Mouse (Mus musculus): ENCODE data around the gene Aven. TPM values are rescaled to one million over a fixed set of nuclear protein-coding genes. Genes with fewer than 3 reads are reported as not detected.

The Aven gene
- polyA plus RNA-seq, 1 experiment: 0.41 TPM

GRCm38 (mm10) chr2:112482533-112483333 is 10.0 kb upstream of the Aven start:
- no peak for TF ChIP-seq GATA1 (IDR thresholded peaks at IDR 0.05; ENCODE audit: low read length)
- no peak for TF ChIP-seq TAL1 (IDR thresholded peaks at IDR 0.05; ENCODE audit: low read length)
- Histone ChIP-seq H3K4me3 (replicated peaks) (no peak overlapping the region), H3K36me3 (ENCODE audit: control insufficient read depth) (no peaks in the 10 kb centered on the region), H3K4me1 (ENCODE audit: control insufficient read depth) (no peaks in the 10 kb centered on the region), H3K27me3 (ENCODE audit: control insufficient read depth) (peaks cover 2% of the 10 kb centered on the region; the same call in 1 of the 2 replicates), H3K9me3 (ENCODE audit: control insufficient read depth, low read length) (no peaks in the 10 kb centered on the region)

- no peak for TF ChIP-seq GATA1 (IDR thresholded peaks at IDR 0.05; ENCODE audit: low read length)
- no peak for TF ChIP-seq TAL1 (IDR thresholded peaks at IDR 0.05; ENCODE audit: low read length)
- no peak overlapping the region for H3K4me3 ChIP-seq (replicated peaks)
- H3K4me1 ChIP-seq (ENCODE audit: control insufficient read depth): no peaks in the 10 kb centered on the region
- no peaks in the 10 kb centered on the region for H3K36me3 ChIP-seq (ENCODE audit: control insufficient read depth)
- no peaks in the 10 kb centered on the region for H3K9me3 ChIP-seq (ENCODE audit: control insufficient read depth, low read length)
- peaks cover 2% of the 10 kb centered on the region; the same call in 1 of the 2 replicates for H3K27me3 ChIP-seq (ENCODE audit: control insufficient read depth)
Observed at GRCm38 (mm10) chr2:112483334-112483651, 9.5 kb upstream of the Aven start.

- Histone ChIP-seq H3K9me3 (ENCODE audit: control insufficient read depth, low read length) (no peaks in the 10 kb centered on the region), H3K4me3 (replicated peaks) (no peak overlapping the region), H3K36me3 (ENCODE audit: control insufficient read depth) (no peaks in the 10 kb centered on the region), H3K4me1 (ENCODE audit: control insufficient read depth) (no peaks in the 10 kb centered on the region), H3K27me3 (ENCODE audit: control insufficient read depth) (peaks cover 2% of the 10 kb centered on the region; the same call in 1 of the 2 replicates)
- TF ChIP-seq TAL1 (IDR thresholded peaks at IDR 0.05; ENCODE audit: low read length) (no peak), GATA1 (IDR thresholded peaks at IDR 0.05; ENCODE audit: low read length) (no peak)
Observed at GRCm38 (mm10) chr2:112484886-112485285, 7.9 kb upstream of the Aven start.

- Histone ChIP-seq H3K27me3 (ENCODE audit: control insufficient read depth) (peaks cover 2% of the 10 kb centered on the region; the same call in 1 of the 2 replicates), H3K4me1 (ENCODE audit: control insufficient read depth) (peaks cover 31% of the 10 kb centered on the region), H3K4me3 (replicated peaks) (no peak overlapping the region), H3K9me3 (ENCODE audit: control insufficient read depth, low read length) (no peaks in the 10 kb centered on the region), H3K36me3 (ENCODE audit: control insufficient read depth) (no peaks in the 10 kb centered on the region)
- TF ChIP-seq GATA1 (IDR thresholded peaks at IDR 0.05; ENCODE audit: low read length): no peak
- no peak for TF ChIP-seq TAL1 (IDR thresholded peaks at IDR 0.05; ENCODE audit: low read length)
Observed at GRCm38 (mm10) chr2:112490483-112491196, 2.1 kb upstream of the Aven start.

- Histone ChIP-seq H3K4me3 (replicated peaks) (no peak overlapping the region), H3K27me3 (ENCODE audit: control insufficient read depth) (no peaks in the 10 kb centered on the region), H3K36me3 (ENCODE audit: control insufficient read depth) (no peaks in the 10 kb centered on the region), H3K4me1 (ENCODE audit: control insufficient read depth) (peaks cover 33% of the 10 kb centered on the region), H3K9me3 (ENCODE audit: control insufficient read depth, low read length) (no peaks in the 10 kb centered on the region)
- TF ChIP-seq TAL1 (IDR thresholded peaks at IDR 0.05; ENCODE audit: low read length): no peak
- TF ChIP-seq GATA1 (IDR thresholded peaks at IDR 0.05; ENCODE audit: low read length): no peak
Observed at GRCm38 (mm10) chr2:112491629-112492028, 1.1 kb upstream of the Aven start.

GRCm38 (mm10) chr2:112492431-112492855 is 321 bp upstream of the Aven start:
- Histone ChIP-seq H3K27me3 (ENCODE audit: control insufficient read depth) (no peaks in the 10 kb centered on the region), H3K9me3 (ENCODE audit: control insufficient read depth, low read length) (no peaks in the 10 kb centered on the region), H3K36me3 (ENCODE audit: control insufficient read depth) (no peaks in the 10 kb centered on the region), H3K4me1 (ENCODE audit: control insufficient read depth) (peaks cover 36% of the 10 kb centered on the region), H3K4me3 (replicated peaks) (peak overlapping the region; percentile 80)
- TF ChIP-seq TAL1 (IDR thresholded peaks at IDR 0.05; ENCODE audit: low read length): no peak
- no peak for TF ChIP-seq GATA1 (IDR thresholded peaks at IDR 0.05; ENCODE audit: low read length)

- Histone ChIP-seq H3K4me3 (replicated peaks) (peak overlapping the region; percentile 80), H3K27me3 (ENCODE audit: control insufficient read depth) (no peaks in the 10 kb centered on the region), H3K4me1 (ENCODE audit: control insufficient read depth) (peaks cover 43% of the 10 kb centered on the region), H3K9me3 (ENCODE audit: control insufficient read depth, low read length) (no peaks in the 10 kb centered on the region), H3K36me3 (ENCODE audit: control insufficient read depth) (no peaks in the 10 kb centered on the region)
- TF ChIP-seq GATA1 (IDR thresholded peaks at IDR 0.05; ENCODE audit: low read length) (no peak), TAL1 (IDR thresholded peaks at IDR 0.05; ENCODE audit: low read length) (no peak)
Observed at GRCm38 (mm10) chr2:112493539-112494260, 936 bp downstream of the Aven start.

GRCm38 (mm10) chr2:112497851-112498250 is 5.1 kb downstream of the Aven start:
- Histone ChIP-seq H3K36me3 (ENCODE audit: control insufficient read depth) (no peaks in the 10 kb centered on the region), H3K9me3 (ENCODE audit: control insufficient read depth, low read length) (no peaks in the 10 kb centered on the region), H3K27me3 (ENCODE audit: control insufficient read depth) (no peaks in the 10 kb centered on the region), H3K4me3 (replicated peaks) (no peak overlapping the region), H3K4me1 (ENCODE audit: control insufficient read depth) (peaks cover 45% of the 10 kb centered on the region)
- no peak for TF ChIP-seq GATA1 (IDR thresholded peaks at IDR 0.05; ENCODE audit: low read length)
- no peak for TF ChIP-seq TAL1 (IDR thresholded peaks at IDR 0.05; ENCODE audit: low read length)

- TF ChIP-seq TAL1 (IDR thresholded peaks at IDR 0.05; ENCODE audit: low read length) (no peak), GATA1 (IDR thresholded peaks at IDR 0.05; ENCODE audit: low read length) (no peak)
- no peaks in the 10 kb centered on the region for H3K9me3 ChIP-seq (ENCODE audit: control insufficient read depth, low read length)
- H3K4me1 ChIP-seq (ENCODE audit: control insufficient read depth): peaks cover 29% of the 10 kb centered on the region
- H3K4me3 ChIP-seq (replicated peaks): no peak overlapping the region
- H3K27me3 ChIP-seq (ENCODE audit: control insufficient read depth): no peaks in the 10 kb centered on the region
- H3K36me3 ChIP-seq (ENCODE audit: control insufficient read depth): no peaks in the 10 kb centered on the region; the same call in 1 of the 2 replicates
Observed at GRCm38 (mm10) chr2:112501209-112501608, 8.4 kb downstream of the Aven start.
